Mouse (Mus musculus) liver, postnatal 0 days (tissue): Measurements from ENCODE around the gene Ptprg.

Source experiments
- CTCF ChIP-seq: sonication (generic); IDR thresholded peaks from 2 replicates; pipeline ENCODE4 v1.5.1; 2016; ENCODE audit warnings: antibody characterized with exemption, low read depth
- EP300 ChIP-seq: IDR thresholded peaks from 2 replicates; pipeline ENCODE4 v1.6.1; 2016; ENCODE audit warnings: antibody characterized with exemption, low read depth, mild to moderate bottlenecking

- no peak for TF ChIP-seq CTCF
- no peak for TF ChIP-seq EP300
Measured at GRCm38 (mm10) chr14:11687541-11687940, 134.2 kb downstream of the Ptprg start.
